Comparison of ENCODE assay signal across 9 mouse cellular contexts in the genomic region with DNA sequence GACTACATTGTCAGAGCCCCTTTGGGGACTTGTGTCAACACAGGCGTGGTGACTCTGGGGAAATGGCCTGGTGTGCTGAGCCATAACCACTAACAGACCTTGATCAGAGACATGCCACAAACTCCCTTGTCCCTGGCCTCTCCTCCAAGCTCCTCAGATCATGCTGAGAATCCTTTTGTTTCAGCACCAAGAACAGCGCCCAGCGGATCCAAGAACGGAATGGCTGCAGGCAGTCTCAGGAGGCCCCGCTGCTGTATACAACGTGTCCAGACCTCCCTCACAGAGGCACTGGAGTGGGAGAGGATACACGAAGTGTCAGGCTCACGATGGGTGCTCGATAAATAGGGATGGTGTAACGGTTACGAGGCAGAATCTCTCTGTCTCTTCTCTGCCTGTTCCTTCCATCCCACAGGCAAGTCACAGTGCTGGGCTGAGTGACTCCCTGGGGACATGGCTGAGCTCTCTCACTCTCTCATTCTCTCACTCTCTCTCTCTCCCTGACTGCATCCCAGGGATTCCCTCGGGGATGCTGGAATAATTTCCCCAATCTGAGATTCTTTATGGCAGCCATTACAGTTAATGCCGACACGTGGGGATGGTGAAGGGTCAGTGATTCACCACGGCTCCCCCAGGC.
DNase-seq lines count a peak whose midpoint lies in the region; ATAC-seq and TF ChIP-seq lines count a peak whose summit lies in the region.
"Had no signal": no experiment of that assay in that cellular context is flagged by ENCODE, and none has a peak within 500 bp of the region (broad histone marks: within the 10 kb centered on the region; RNA-seq: fewer than 3 reads in every experiment).

No protein-coding gene starts in this region.

- ATAC-seq in kidney, embryonic 15.5 days (replicated peaks; ENCODE audit: low FRiP score): peak; percentile 25; the same call in 1 of the 2 replicates
- 0 out of 2 replicates have a peak, but pooled peaks have one; percentile 25 for ATAC-seq in midbrain, embryonic 11.5 days (ENCODE audit: low FRiP score)

- no peak overlapping the region for H3K4me2 ChIP-seq in kidney, embryonic 15.5 days
- no peak overlapping the region for H3K4me2 ChIP-seq in midbrain, embryonic 11.5 days
- H3K4me2 ChIP-seq: embryonic facial prominence, embryonic 12.5 days had no signal

- H3K9ac ChIP-seq in kidney, embryonic 15.5 days: no peak overlapping the region
- no peak overlapping the region for H3K9ac ChIP-seq in midbrain, embryonic 11.5 days (ENCODE audit: low read length)
- H3K9ac ChIP-seq: embryonic facial prominence, embryonic 12.5 days had no signal

- no peaks in the 10 kb centered on the region for H3K36me3 ChIP-seq in kidney, embryonic 15.5 days
- H3K36me3 ChIP-seq in midbrain, embryonic 11.5 days (ENCODE audit: control insufficient read depth, insufficient read depth, low read length): no peaks in the 10 kb centered on the region
- H3K36me3 ChIP-seq: embryonic facial prominence, embryonic 12.5 days had no signal

- no peak for TF ChIP-seq CTCF in layer of hippocampus, adult 2 months (conservative IDR thresholded peaks at IDR 0.05)

- H3K4me1 ChIP-seq in kidney, embryonic 15.5 days: no peaks in the 10 kb centered on the region
- peaks cover 5% of the 10 kb centered on the region; the same call in 1 of the 2 replicates for H3K4me1 ChIP-seq in midbrain, embryonic 11.5 days (ENCODE audit: control insufficient read depth, insufficient read depth, low read length)
- H3K4me1 ChIP-seq: embryonic facial prominence, embryonic 12.5 days had no signal

- DNase-seq in MN1 (ENCODE audit: low spot score): peak; percentile 41
- DNase-seq in adrenal gland, adult 18-20 months (ENCODE audit: low spot score in 2 of 2): peak; percentile 53 to 56
- peak; percentile 59 for DNase-seq in gastrocnemius, postnatal 10 days
- DNase-seq in midbrain, embryonic 11.5 days (ENCODE audit: low spot score, missing footprints): no peak
- peak; percentile 12 for DNase-seq in thymus, postnatal 25 days
- DNase-seq in layer of hippocampus, adult 2 months (ENCODE audit: low spot score in 2 of 2): no peak
- DNase-seq in left cerebral cortex, postnatal 25 days (ENCODE audit: low spot score in 2 of 2): no peak

- H3K27ac ChIP-seq in kidney, embryonic 15.5 days: no peak overlapping the region
- H3K27ac ChIP-seq in midbrain, embryonic 11.5 days (ENCODE audit: low read depth, low read length): no peak overlapping the region
- H3K27ac ChIP-seq in layer of hippocampus, adult 2 months: no peak overlapping the region
- H3K27ac ChIP-seq: embryonic facial prominence, embryonic 12.5 days had no signal

- peaks cover 63% of the 10 kb centered on the region for H3K27me3 ChIP-seq in kidney, embryonic 15.5 days
- H3K27me3 ChIP-seq in midbrain, embryonic 11.5 days (ENCODE audit: control insufficient read depth, insufficient read depth, low read length): no peaks in the 10 kb centered on the region

- 15% methylated on average over 15 of the region's 15 CpGs for WGBS in kidney, embryonic 15.5 days
- WGBS in midbrain, embryonic 11.5 days: 18% methylated on average over 15 of the region's 15 CpGs

- no peaks in the 10 kb centered on the region for H3K9me3 ChIP-seq in kidney, embryonic 15.5 days (replicated peaks)
- no peaks in the 10 kb centered on the region for H3K9me3 ChIP-seq in midbrain, embryonic 11.5 days (ENCODE audit: control insufficient read depth, low read length)
- H3K9me3 ChIP-seq: embryonic facial prominence, embryonic 12.5 days had no signal

- intact Hi-C loops in left cerebral cortex, postnatal 25 days (cut with DNase I): no loop called here

- H3K4me3 ChIP-seq in kidney, embryonic 15.5 days (replicated peaks): no peak overlapping the region
- no peak overlapping the region for H3K4me3 ChIP-seq in midbrain, embryonic 11.5 days (ENCODE audit: low read depth, low read length)
- no peak overlapping the region for H3K4me3 ChIP-seq in layer of hippocampus, adult 2 months
- H3K4me3 ChIP-seq: embryonic facial prominence, embryonic 12.5 days had no signal

Comparison
In these comparisons a context has a peak if more than half of its experiments do, and no peak if none do; other contexts are left out.
1. DNase-seq: peak in MN1 (single experiment), adrenal gland, adult 18-20 months (2 of 2), gastrocnemius, postnatal 10 days (single experiment) and thymus, postnatal 25 days (single experiment); none in midbrain, embryonic 11.5 days (single experiment), layer of hippocampus, adult 2 months (0 of 2) and left cerebral cortex, postnatal 25 days (0 of 2).